Mouse (Mus musculus) adrenal gland, postnatal 10 days (tissue): ENCODE measurements around the gene Nos1. TPM values are rescaled to one million over a fixed set of nuclear protein-coding genes. Genes with fewer than 3 reads are reported as not detected.

Experiments used
- DNase-seq: peaks from one replicate; pipeline ENCODE4 v3.0.0; 2021; ENCODE audit warnings: mixed read lengths
- long read RNA-seq, 2 experiments: library from polyadenylated mRNA; stranded (forward); transcript quantifications; one replicate each; pipeline ENCODE4 v2.0.0; 2021
- total RNA-seq, 2 experiments: library from RNA; stranded (reverse); gene quantifications; 2 replicates each; pipeline ENCODE4 v1.2.3; 2021

The Nos1 gene
- total RNA-seq, result 1 to 10 TPM; 1.0 to 4.2 TPM
- long read RNA-seq, experiment 1, result 0 reads
- long read RNA-seq, experiment 2, result 0 reads

DNA sequence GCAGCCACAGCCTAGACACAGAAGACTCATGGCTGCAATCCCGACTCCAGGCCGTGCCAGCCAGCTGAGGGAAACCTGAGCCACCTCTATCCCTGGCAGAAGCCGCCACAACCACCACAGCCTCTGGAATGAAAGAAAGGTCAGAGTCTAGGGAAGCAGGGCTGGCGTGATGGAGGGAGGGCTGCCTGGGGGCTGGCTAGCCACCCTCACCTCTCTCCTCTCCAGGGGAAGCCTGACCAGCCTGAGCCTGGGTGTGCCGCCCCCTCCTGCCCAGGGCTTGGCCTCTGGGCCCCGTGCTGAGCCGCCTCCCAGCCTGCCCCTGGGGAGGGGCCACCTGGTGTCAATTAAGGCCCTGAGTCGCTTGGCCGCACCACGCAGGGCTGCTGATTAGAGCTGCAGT, at the start of gene Nos1:
Nos1 (plus strand) TSS at position 352 of the 400 bp plus-strand sequence.
- DNase-seq, result no peak

GRCm38 (mm10) chr5:117731311-117731710, 49.5 kb upstream of the Nos1 start:
- DNase-seq, result peak; percentile 49

DNA sequence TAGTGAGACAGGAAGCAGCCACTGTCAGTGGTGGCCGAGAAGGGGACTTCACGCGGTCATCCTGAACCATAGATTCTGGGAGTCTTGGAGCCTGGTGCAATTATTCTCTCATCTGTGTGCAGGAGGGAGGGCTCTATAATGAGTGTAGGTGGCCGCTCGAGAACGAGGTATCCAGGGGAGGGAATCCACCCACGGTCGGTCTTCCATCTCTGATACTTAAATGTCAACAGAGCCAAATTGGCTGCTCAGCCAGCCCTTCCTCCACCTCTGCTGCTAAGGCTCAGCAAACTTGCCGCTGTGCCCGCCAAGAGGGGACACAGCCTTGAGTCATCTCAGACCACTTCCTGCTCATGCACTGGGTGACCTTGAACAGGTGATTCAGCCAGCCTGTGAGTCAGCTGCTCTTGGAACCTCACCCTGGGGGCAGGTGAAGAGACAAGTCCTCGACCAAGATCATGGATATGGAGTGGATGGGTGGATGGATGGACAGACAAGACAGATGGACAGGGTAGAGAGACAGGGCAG, 36.1 kb upstream of the Nos1 start:
- peak; percentile 10 for DNase-seq

DNA sequence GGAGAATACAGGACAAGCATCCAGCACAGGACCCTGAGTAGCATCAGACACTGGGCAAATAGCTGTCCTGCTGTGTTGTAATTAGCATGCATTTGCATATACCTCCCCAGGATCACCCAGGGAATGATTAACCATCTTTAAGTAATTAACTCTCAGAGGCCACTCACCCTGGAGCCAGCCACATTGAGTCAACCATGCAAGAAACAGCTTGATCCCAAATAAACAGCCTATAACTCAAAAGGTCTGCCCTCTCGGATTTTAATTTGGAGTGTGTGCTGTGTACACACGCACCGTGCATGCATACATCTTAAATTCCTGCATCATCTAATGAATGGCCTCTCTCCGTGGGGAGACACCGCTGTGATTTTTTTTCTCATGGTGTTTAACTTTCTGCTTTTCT, 31.5 kb upstream of the Nos1 start:
- no peak for DNase-seq

- DNase-seq, result no peak
These were observed 22.9 kb upstream of the Nos1 start for GRCm38 (mm10) chr5:117757696-117758482.

- no peak for DNase-seq
These were observed 19.5 kb upstream of the Nos1 start for GRCm38 (mm10) chr5:117761181-117761832.

DNA sequence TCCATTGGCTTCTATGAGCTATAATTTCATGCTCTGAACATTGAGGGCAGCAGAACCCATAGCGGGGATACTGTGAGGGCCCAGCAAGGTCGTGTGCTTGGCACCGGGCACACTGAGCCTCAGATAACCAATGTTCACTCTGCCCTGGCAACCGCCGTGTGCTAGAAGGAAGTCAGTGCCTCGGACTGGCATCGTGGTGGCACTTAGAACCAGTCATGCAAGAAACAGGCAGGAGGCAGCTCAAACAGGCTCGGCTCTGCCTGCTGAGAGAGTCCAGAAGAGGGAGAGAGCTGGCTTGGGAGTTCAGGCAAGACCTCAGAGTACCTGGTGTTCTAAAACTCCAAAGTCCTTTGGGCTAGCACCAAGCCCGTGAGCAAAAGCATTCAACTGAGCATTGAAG, 16.3 kb upstream of the Nos1 start:
- DNase-seq, result no peak

DNA sequence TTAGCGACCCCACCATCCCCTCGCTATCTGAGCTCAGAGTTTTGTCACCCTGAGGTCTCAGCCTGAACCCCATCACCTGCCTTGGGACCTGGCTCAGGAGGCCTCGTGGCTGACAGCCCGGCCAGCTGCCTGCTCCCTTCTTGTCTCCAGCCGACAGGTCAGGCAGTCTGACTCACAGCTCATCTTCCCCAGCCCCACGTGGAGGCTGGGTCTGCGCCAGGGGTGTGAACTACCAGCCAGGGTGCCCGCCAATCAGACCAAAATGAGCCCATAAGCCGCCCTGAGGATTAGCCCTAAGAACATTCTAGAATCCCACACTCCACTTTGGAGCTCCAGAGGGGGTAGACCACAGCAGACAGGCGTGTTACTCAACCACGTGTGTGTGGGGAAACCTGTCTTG, 1.7 kb upstream of the Nos1 start:
- DNase-seq, result peak; percentile 21

DNA sequence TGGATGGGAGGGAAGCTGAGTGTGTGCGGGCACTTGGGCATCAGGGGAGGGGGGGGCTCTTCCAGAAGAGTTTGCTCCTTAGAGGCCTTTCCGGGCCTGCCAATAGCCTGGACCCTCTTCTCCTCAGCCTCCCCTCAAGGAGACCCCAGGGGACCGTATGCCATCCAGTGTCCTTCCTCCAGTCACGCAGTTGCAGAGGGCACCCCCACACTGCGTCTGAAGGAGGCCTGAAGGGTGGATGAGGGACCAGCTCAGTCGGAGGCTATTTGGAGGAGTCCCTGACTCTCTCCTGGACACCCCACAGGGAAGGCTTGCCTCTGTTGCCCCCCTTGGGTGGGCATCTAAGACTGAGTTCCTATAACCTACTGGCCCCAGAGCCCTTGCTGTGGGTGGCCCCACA, 346 bp downstream of the Nos1 start:
- no peak for DNase-seq

GRCm38 (mm10) chr5:117790071-117790470, 9.2 kb downstream of the Nos1 start:
- DNase-seq, result peak; percentile 4

- no peak for DNase-seq
These were observed 11.0 kb downstream of the Nos1 start for GRCm38 (mm10) chr5:117791875-117792274.

- no peak for DNase-seq
These were observed 20.0 kb downstream of the Nos1 start for GRCm38 (mm10) chr5:117800849-117801248.

GRCm38 (mm10) chr5:117802071-117802521, 21.3 kb downstream of the Nos1 start:
- DNase-seq, result no peak

GRCm38 (mm10) chr5:117803551-117803950, 22.7 kb downstream of the Nos1 start:
- no peak for DNase-seq

GRCm38 (mm10) chr5:117810930-117811329, 30.1 kb downstream of the Nos1 start:
- DNase-seq, result no peak

DNA sequence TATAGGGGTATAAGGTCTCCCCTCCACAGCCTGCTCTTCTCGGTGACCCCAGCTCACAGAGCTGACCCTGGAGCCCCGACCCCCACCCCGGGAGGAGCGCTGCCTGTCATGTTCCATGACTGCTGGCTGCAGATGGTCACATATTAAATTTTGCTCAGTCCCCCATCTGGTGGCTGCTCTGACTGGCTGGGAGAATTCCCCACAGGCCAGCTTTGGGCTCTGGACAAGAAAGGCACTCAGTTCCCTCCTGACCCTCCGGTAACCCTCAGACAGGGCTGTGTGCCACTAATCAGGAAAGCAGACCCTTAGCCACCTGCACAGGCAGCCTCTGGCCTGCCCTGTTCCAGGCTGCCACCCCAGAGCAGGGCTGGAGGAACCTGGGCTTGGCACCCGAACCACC, 38.0 kb downstream of the Nos1 start:
- DNase-seq, result no peak

DNA sequence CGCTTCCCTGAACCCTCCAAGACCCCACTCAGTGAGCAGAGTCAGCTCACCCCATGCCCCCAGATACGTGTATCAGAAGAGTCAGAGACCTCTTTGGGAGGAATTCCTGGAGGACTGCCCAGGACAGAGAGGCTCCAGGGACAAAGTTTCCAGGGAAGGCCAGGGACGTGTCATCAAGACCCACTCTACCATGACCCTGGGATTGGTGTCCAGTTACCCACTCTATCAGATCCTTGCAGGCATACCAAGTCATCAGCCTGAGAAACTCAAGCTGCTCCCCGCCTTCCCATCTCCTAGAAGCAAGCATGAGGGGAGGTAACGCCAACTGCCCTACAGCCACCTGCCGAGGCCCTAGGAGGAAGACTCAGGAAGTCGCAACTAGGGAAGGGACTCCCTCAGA, 39.6 kb downstream of the Nos1 start:
- DNase-seq, result no peak

DNA sequence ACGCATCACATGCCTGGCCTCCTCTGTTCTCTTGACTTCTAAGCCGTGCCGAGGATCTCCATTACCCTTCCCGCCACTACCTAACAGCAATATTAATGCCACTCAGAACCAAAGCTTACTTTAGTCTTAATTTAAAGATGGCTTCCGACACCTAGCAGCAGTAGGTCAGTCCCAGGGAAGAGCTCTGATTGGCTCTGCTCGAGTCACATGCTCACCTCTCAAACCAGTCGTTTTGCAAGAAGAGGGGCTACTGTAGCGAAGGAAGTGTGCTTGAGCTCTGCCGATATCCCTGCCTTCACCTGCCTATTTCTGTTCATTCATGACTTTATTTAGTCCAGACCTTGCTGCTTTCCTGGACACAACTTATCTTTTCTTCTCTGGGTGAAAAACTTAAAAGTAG, 43.0 kb downstream of the Nos1 start:
- no peak for DNase-seq

DNA sequence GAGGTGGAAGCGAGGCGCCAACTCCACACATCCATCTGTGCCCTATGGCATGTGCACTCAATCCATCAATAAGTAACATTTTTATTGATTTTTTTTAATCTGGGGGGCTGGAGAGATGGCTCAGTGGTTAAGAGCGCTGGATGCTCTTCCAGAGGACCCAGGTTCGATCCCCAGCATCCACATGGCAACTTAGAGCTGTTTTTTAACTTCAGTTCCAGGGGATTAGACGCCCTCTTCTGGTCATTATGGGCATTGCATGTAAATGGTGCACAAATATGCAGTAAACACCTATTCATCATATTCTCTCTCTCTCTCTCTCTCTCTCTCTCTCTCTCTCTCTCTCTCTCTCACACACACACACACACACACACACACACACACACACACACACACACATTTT, 43.7 kb downstream of the Nos1 start:
- DNase-seq, result no peak

GRCm38 (mm10) chr5:117825336-117825735, 44.5 kb downstream of the Nos1 start:
- no peak for DNase-seq

- DNase-seq, result no peak
These were observed 46.5 kb downstream of the Nos1 start for GRCm38 (mm10) chr5:117827366-117827765.

DNA sequence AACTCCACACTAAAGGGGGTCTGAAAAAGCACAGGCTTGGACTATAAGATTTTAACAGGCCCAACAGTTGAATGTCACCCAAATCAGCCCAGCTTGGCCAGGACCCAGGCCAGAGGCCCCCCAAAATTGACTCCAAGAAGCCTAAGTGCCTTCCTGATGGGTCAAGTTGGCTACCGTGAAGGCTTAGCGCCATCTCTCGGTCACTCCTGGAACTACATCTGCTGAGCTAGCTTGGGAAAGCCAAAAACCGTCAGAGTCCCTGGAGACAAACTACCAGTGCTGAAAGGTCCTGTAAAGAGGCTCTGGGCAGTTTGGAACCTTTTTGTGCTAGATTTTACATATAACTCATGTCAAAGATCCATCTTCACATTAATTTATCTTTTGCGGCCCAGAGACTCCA, 56.1 kb downstream of the Nos1 start:
- peak; percentile 83 for DNase-seq

- DNase-seq, result no peak
These were observed 56.9 kb downstream of the Nos1 start for GRCm38 (mm10) chr5:117837731-117838130.

DNA sequence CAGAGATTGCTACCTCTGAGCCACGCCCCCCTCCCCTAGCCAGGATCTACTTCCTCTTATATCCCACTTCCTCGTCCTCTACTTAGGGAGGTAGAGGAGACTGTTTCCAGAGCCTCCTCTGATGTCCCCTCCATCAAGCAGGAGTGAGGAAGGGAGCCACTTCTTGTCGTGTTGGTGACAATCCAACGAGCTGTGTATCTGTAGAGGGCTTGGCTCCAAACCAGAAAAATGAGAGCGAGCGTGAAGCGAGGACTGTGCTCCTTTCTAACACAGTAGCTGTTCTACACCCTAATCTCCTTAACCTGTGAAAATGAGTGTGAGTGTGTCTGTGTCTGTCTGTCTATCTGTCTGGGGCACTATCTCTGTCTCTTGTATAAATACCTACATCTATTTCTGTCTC, 58.7 kb downstream of the Nos1 start:
- no peak for DNase-seq
